Mouse (Mus musculus) intestine, embryonic 14.5 days (tissue): ENCODE data around the gene Ecel1. TPM values are rescaled to one million over a fixed set of nuclear protein-coding genes. Genes with fewer than 3 reads are reported as not detected.

Source experiments
- ATAC-seq: fragments of 200-750 bp; cut with Nextera tagmentation; replicated peaks from 2 replicates; pipeline ENCODE4 v1.8.0; 2017; ENCODE audit warnings: low read depth, moderate number of reproducible peaks, moderate TSS enrichment, moderate library complexity; ENCODE audit not compliant: low FRiP score, low TSS enrichment
- DNase-seq: peaks from one replicate; pipeline ENCODE4 v3.0.0-alpha.2; 2018; ENCODE audit warnings: low spot score
- H3K27ac ChIP-seq: fragments of 300-500 bp; sonication (generic); 2 replicates; pipeline ENCODE4 v1.5.1; 2014; ENCODE audit warnings: low read depth, mild to moderate bottlenecking, control low read depth
- H3K27me3 ChIP-seq: fragments of 300-500 bp; sonication (generic); replicated peaks from 2 replicates; pipeline ENCODE4 v1.6.1; 2014; ENCODE audit warnings: low read length, control low read depth; ENCODE audit not compliant: control insufficient read depth, insufficient read depth
- H3K36me3 ChIP-seq: fragments of 300-500 bp; sonication (generic); 2 replicates; pipeline ENCODE4 v1.6.1; 2014; ENCODE audit warnings: low read length, control low read depth; ENCODE audit not compliant: control insufficient read depth, insufficient read depth
- H3K4me1 ChIP-seq: fragments of 300-500 bp; sonication (generic); replicated peaks from 2 replicates; pipeline ENCODE4 v1.6.1; 2014; ENCODE audit warnings: low read length, control low read depth, mixed read lengths; ENCODE audit not compliant: control insufficient read depth, insufficient read depth
- H3K4me2 ChIP-seq: fragments of 300-500 bp; sonication (generic); 2 replicates; pipeline ENCODE4 v1.6.1; 2014; ENCODE audit warnings: low read length
- H3K4me3 ChIP-seq: fragments of 300-500 bp; sonication (generic); 2 replicates; pipeline ENCODE4 v1.5.1; 2014; ENCODE audit warnings: low read depth, low read length, control low read depth, mixed read lengths
- H3K9ac ChIP-seq: fragments of 300-500 bp; sonication (generic); 2 replicates; pipeline ENCODE4 v1.6.1; 2014; ENCODE audit warnings: mild to moderate bottlenecking, low read length
- H3K9me3 ChIP-seq: fragments of 300-500 bp; sonication (generic); 2 replicates; pipeline ENCODE4 v1.6.1; 2016; ENCODE audit warnings: low read length, control low read depth; ENCODE audit not compliant: control insufficient read depth
- WGBS: fragments of 180-500 bp; shearing (Covaris S2); extraction: QIAGEN DNeasy Blood & Tissue Kit; methylation state at CpG from one replicate; pipeline ENCODE4 v1.1.7; 2014; 5-methylcytosine and 5-hydroxymethylcytosine counted together
- polyA plus RNA-seq: library from polyadenylated mRNA; unstranded; fragments of >200 nt; fragmentation: Nextera tagmentation; extraction: Ambion mirVana; gene quantifications from 2 replicates; pipeline ENCODE4 v1.2.1, GENCODE M21; 2014

Gene Ecel1
- polyA plus RNA-seq, 1 experiment from 2014 or later, result 1.5 TPM

- no peak overlapping the region for H3K27ac ChIP-seq
- DNase-seq (no peak), ATAC-seq (no peak)
- H3K36me3 ChIP-seq, result no peaks in the 10 kb centered on the region
- peaks cover 8% of the 10 kb centered on the region; the same call in 1 of the 2 replicates for H3K27me3 ChIP-seq
- H3K9ac ChIP-seq, result no peak overlapping the region
- no peak overlapping the region for H3K4me2 ChIP-seq
- H3K9me3 ChIP-seq, result no peaks in the 10 kb centered on the region
- 79% methylated on average over 4 of the region's 4 CpGs for WGBS
- H3K4me3 ChIP-seq, result no peak overlapping the region
- 0 out of 2 replicates have a peak, but pooled peaks cover 9% of the 10 kb centered on the region for H3K4me1 ChIP-seq
Observed at GRCm38 (mm10) chr1:87141550-87141949, 14.8 kb downstream of the Ecel1 start.

GRCm38 (mm10) chr1:87131803-87132202, 24.5 kb downstream of the Ecel1 start:
- Histone ChIP-seq H3K27me3 (peaks cover 31% of the 10 kb centered on the region), H3K36me3 (no peaks in the 10 kb centered on the region), H3K4me2 (no peak overlapping the region), H3K9me3 (no peaks in the 10 kb centered on the region), H3K4me1 (no peaks in the 10 kb centered on the region), H3K4me3 (no peak overlapping the region), H3K27ac (no peak overlapping the region), H3K9ac (no peak overlapping the region)
- DNase-seq (no peak), ATAC-seq (no peak)
- 81% methylated on average over 4 of the region's 4 CpGs for WGBS

DNA sequence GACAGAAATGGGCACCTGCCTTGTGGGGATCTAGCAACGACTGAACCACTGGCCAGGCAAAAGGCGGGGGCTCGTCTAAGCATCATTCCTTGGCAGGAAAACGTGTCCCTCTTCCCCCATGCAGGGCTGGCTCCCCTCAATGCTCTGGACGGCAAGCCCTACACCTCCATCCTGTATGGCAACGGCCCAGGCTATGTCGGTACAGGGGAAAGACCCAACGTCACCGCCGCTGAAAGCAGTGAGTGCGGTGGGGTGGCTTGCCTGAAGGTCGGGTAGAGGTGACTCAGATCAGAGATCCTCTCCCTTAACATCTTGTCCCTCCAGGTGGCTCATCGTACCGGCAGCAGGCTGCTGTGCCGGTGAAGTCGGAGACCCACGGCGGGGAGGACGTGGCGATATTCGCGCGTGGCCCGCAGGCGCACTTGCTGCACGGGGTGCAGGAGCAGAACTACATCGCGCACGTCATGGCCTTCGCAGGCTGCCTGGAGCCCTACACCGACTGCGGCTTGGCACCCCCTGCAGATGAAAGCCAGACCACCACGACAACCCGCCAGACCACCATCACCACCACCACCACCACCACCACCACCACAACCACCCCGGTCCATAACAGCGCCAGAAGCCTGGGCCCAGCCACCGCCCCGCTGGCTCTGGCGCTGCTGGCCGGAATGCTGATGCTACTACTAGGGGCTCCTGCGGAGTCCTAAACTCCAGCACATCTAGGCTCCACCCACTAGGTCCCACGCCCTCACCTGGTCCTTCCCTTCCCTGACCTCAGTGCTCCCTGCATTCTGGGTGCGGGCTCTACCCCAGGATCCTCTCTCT, 28.9 kb downstream of the Ecel1 start:
- H3K4me2 ChIP-seq, result peak overlapping the region; percentile 6; the same call in 1 of the 2 replicates
- 9% methylated on average over 43 of the region's 43 CpGs for WGBS
- no peak overlapping the region for H3K9ac ChIP-seq
- no peaks in the 10 kb centered on the region for H3K4me1 ChIP-seq
- ATAC-seq (no peak), DNase-seq (no peak)
- no peaks in the 10 kb centered on the region for H3K9me3 ChIP-seq
- H3K36me3 ChIP-seq, result no peaks in the 10 kb centered on the region
- no peak overlapping the region for H3K4me3 ChIP-seq
- peaks cover 40% of the 10 kb centered on the region for H3K27me3 ChIP-seq
- H3K27ac ChIP-seq, result no peak overlapping the region

- no peak for DNase-seq
- WGBS, result 75% methylated on average over 6 of the region's 6 CpGs
- no peak within 1 kb of the TSS for H3K27ac ChIP-seq
- no peaks in the 10 kb centered on the region for H3K9me3 ChIP-seq
- no peak within 1 kb of the TSS for H3K9ac ChIP-seq
- H3K36me3 ChIP-seq, result no peaks in the 10 kb centered on the region
- H3K27me3 ChIP-seq, result peaks cover 37% of the 10 kb centered on the region
- no peak within 1 kb of the TSS for H3K4me2 ChIP-seq
- no peak within 1 kb of the TSS for H3K4me3 ChIP-seq
- ATAC-seq, result no peak
- no peaks in the 10 kb centered on the region for H3K4me1 ChIP-seq
Observed at GRCm38 (mm10) chr1:87124673-87125072, 31.6 kb downstream of the Ecel1 start, which contains the start of gene Akp3. TSS of gene Akp3 (plus strand) at chr1:87124973.

GRCm38 (mm10) chr1:87114784-87115183, 41.5 kb downstream of the Ecel1 start:
- no peak for DNase-seq
- no peak overlapping the region for H3K4me3 ChIP-seq
- no peaks in the 10 kb centered on the region for H3K4me1 ChIP-seq
- 86% methylated on average over 1 of the region's 1 CpGs for WGBS
- H3K27ac ChIP-seq, result no peak overlapping the region
- H3K27me3 ChIP-seq, result no peaks in the 10 kb centered on the region
- no peaks in the 10 kb centered on the region for H3K9me3 ChIP-seq
- no peaks in the 10 kb centered on the region for H3K36me3 ChIP-seq
- no peak for ATAC-seq
- H3K9ac ChIP-seq, result no peak overlapping the region
- no peak overlapping the region for H3K4me2 ChIP-seq

- whole genome bisulfite sequencing, result 35% methylated on average over 9 of the region's 9 CpGs
- no peak overlapping the region for H3K4me2 ChIP-seq
- DNase-seq (peak; percentile 61), ATAC-seq (no peak)
- no peaks in the 10 kb centered on the region for H3K4me1 ChIP-seq
- no peak overlapping the region for H3K27ac ChIP-seq
- H3K9me3 ChIP-seq, result no peaks in the 10 kb centered on the region
- no peaks in the 10 kb centered on the region for H3K27me3 ChIP-seq
- no peak overlapping the region for H3K9ac ChIP-seq
- H3K36me3 ChIP-seq, result no peaks in the 10 kb centered on the region
- no peak overlapping the region for H3K4me3 ChIP-seq
Observed at GRCm38 (mm10) chr1:87111719-87112354, 44.5 kb downstream of the Ecel1 start.

GRCm38 (mm10) chr1:87108564-87108963, 47.8 kb downstream of the Ecel1 start:
- Histone ChIP-seq H3K4me3 (no peak overlapping the region), H3K9me3 (no peaks in the 10 kb centered on the region), H3K4me1 (no peaks in the 10 kb centered on the region), H3K36me3 (no peaks in the 10 kb centered on the region), H3K27ac (no peak overlapping the region), H3K9ac (no peak overlapping the region), H3K27me3 (no peaks in the 10 kb centered on the region), H3K4me2 (no peak overlapping the region)
- DNase-seq (no peak), ATAC-seq (no peak)
- WGBS, result 84% methylated on average over 4 of the region's 4 CpGs

GRCm38 (mm10) chr1:87106536-87106935, 49.8 kb downstream of the Ecel1 start:
- Histone ChIP-seq H3K4me2 (no peak overlapping the region), H3K9ac (no peak overlapping the region), H3K4me1 (no peaks in the 10 kb centered on the region), H3K27me3 (no peaks in the 10 kb centered on the region), H3K27ac (no peak overlapping the region), H3K9me3 (no peaks in the 10 kb centered on the region), H3K4me3 (no peak overlapping the region), H3K36me3 (no peaks in the 10 kb centered on the region)
- WGBS, result 75% methylated on average over 8 of the region's 8 CpGs
- ATAC-seq, result no peak
- no peak for DNase-seq
